Mouse (Mus musculus): ENCODE data around the gene Cnbp.

Gene Cnbp

DNA sequence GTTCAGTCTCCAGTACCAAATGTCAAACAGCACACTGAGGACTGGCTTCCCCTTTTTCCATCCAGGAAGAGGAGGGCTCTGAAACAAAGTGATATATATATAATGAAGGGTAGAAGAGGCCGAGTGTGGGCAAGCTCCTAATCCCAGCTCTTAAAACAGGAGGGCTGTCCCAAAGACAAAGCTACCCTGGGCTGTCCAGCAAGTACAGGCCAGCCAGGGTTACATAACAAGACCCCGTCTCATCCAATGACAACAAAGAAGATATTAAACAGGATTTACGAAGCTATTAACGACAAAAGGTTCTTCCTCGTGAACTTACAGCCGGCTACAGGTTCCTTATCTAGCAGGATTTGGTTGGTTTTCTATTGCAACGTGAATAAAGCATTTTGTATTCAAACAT, 46.0 kb downstream of the Cnbp start:
- DNase-seq, result no peak

DNA sequence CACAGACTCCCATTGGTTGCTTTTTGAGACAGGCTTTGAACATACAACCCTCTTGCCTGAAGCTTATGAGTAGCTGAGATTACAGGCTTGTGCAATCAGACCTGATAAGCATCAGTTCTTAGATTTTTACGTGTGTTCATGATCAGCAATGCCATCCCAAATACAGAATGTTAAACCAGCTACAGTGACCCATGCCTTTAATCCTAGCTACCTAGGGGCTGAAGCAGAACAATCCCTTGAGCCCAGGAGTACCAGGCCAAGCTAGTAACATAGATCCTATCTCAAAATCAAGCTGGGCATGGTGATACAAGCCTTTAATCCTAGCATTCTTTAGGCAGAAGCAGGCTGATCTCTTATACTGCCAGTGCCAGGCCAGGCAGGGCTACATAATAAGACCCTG, 46.9 kb downstream of the Cnbp start:
- no peak for DNase-seq

DNA sequence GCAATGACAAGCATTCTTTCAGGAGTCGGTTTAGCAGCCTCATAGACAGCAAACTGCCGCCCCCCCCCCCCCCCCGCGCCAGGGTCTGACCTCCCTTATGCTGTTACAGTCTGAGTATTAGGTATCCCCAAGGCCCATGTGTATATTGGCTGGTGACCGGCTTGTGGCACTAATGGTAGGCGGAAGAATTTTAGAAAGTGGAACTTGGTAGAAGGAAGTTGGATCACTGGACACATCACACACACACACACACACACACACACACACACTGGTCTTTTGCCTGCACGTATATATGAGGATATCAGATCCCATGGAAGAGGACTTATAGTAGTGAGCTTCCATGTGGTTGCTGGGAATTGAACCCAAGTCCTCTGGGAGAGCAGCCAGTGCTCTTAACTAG, 48.4 kb downstream of the Cnbp start:
- no peak for DNase-seq

DNA sequence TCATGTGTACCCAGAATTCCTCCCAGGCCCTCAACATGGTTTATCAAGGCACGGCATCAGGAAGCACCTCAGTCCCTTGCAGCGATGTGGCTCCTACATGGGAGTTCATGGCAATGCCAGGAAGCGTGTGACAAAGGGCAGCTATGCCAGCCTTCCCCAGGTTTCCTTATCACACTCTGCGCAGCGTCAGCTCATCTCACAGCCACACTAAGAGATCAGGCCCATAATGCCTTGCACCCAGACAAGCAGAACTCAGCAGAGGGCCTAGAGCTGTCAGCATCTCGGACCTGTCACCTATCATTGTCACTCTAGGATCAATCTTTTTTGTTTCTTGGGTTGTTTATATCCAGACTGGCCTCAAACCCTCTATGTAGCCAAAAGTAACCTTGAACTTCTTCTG, 51.3 kb downstream of the Cnbp start:
- no peak for DNase-seq

DNA sequence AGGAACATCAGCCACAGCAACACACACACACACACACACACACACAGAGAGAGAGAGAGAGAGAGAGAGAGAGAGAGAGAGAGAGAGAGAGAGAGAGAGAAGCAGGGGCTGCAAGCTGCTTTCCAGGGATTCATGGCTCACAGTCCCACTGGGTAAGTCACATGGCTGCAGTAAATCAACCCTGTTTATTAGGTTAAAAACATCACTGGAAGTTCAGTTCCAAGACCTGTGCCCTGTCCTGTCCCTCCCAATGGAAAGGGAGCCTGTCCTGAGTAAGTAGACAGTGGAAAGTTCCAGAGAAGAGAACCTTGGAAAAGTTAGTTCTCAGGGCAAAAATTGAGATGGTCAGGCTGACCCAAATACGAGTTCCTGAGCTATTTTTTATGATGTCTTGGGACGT, 53.6 kb downstream of the Cnbp start:
- no peak for DNase-seq

DNA sequence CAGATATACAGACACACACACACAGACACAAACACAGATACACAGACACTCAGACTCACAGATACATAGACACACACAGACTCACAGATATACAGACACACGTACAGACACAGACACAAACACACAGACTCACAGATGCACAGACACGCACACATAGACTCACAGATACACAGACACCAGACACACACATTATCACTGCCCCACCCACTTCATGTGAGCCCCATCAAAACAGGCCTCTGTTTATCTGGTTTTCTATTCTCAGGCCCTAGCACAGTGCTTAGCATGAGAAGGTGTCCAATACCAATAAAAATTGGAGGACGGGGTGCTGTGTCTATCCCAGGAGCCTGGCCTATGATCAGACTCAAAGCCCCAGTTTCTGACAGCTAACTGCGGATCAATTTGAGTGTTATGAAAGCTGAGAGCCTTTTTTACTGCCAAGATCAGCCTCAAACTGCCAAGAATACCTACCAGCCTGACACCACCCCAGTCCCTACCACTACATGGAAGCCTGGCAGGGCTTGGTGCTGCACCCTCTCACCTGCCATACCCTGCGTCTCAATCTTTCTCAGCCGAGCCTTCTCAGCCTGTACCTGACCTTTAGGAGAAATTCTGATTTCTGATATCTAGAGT, 54.5 kb downstream of the Cnbp start:
- DNase-seq, result no peak

DNA sequence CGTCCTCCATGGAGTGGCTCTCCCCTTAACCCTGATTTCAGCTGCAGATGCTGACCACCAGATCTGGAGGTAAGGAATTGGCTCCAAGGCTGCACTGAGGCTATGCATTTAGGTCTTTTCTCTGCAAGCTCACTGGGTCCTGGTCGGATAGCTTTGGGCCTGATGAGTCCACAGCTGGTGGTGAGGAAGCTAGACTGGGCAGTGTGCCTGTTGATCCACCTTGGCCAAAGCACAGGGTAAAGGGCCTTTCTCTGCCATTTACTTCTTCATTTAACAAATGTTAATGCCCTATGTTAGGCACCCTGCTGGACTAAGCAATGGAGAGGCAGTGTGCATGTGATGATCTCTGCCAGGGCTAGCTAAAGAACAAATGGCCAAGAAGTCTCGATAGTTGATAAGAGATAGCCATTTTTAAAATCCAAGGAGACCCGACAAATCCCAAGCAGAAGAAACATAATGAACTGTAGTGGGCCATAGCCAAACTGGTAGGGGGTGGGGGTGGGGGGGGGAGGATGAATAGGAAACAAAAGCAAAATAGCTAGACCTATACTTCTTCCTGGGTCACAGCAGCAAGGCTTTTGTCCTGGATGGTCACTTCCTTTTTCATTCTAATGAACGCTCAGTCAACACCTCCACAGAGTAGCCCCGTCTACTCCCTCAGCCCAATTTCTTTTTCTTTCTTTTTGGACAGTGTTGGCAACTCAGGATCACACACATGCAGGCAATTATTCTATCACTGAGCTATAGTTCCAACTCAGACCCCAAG, 55.3 kb downstream of the Cnbp start:
- no peak for DNase-seq

DNA sequence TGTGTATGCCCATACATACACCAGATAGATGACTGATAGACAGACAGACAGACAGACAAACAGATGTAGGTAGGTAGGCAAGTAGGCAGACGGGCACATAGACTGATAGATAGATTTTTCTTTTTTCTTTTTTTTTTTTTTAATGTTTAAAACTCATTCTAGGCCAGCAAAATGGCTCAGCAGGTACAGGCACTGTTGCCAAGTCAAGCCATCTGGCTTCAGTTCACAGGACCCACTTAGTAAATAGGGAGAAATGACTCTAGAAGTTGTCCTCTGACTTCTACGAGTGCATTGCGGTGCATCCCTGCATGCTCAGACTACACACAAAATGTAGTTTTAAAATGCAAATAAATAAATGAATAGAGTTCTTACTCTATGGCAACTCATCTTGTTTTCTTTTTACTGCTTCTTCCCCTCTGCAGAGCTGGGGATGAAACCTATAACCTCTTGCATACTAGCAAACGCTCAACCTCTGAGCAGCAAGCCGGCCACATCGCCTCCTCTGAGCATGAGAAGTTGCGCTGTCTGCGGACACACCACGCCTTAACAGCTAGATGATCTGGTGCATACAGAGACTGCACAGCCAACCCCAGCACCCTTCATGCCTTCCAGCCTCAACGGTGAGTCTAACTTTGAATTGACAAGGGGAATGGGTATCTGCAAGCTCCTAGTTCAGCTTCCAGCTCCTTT, 56.9 kb downstream of the Cnbp start:
- DNase-seq, result no peak
